Mouse (Mus musculus) embryonic facial prominence, embryonic 12.5 days (tissue): ENCODE measurements around the gene Plb1. TPM values are rescaled to one million over a fixed set of nuclear protein-coding genes. Genes with fewer than 3 reads are reported as not detected.

Source experiments
- ATAC-seq: fragments of 200-750 bp; cut with Nextera tagmentation; 2 replicates; pipeline ENCODE4 v1.8.0; 2017; ENCODE audit not compliant: insufficient number of reproducible peaks, insufficient read depth, low FRiP score, low TSS enrichment
- H3K27ac ChIP-seq: fragments of 300-500 bp; sonication (generic); 2 replicates; pipeline ENCODE4 v1.5.1; 2016; ENCODE audit warnings: mild to moderate bottlenecking
- H3K27me3 ChIP-seq: fragments of 300-500 bp; sonication (generic); 2 replicates; pipeline ENCODE4 v1.6.1; 2016; ENCODE audit warnings: mild to moderate bottlenecking, moderate library complexity
- H3K36me3 ChIP-seq: fragments of 300-500 bp; sonication (generic); 2 replicates; pipeline ENCODE4 v1.6.1; 2016; ENCODE audit warnings: mild to moderate bottlenecking
- H3K4me1 ChIP-seq: fragments of 300-500 bp; sonication (generic); 2 replicates; pipeline ENCODE4 v1.6.1; 2016
- H3K4me2 ChIP-seq: fragments of 300-500 bp; sonication (generic); replicated peaks from 2 replicates; pipeline ENCODE4 v1.6.1; 2016; ENCODE audit warnings: mild to moderate bottlenecking, moderate library complexity
- H3K4me3 ChIP-seq: fragments of 300-500 bp; sonication (generic); 2 replicates; pipeline ENCODE4 v1.5.1; 2016; ENCODE audit warnings: mild to moderate bottlenecking
- H3K9ac ChIP-seq: fragments of 300-500 bp; sonication (generic); 2 replicates; pipeline ENCODE4 v1.6.1; 2016; ENCODE audit warnings: mild to moderate bottlenecking, moderate library complexity
- H3K9me3 ChIP-seq: fragments of 300-500 bp; sonication (generic); 2 replicates; pipeline ENCODE4 v1.6.1; 2016; ENCODE audit warnings: mild to moderate bottlenecking, moderate library complexity
- WGBS: fragments of 180-500 bp; shearing (Covaris S2); methylation state at CpG from one replicate; pipeline ENCODE4 v1.1.7; 2016; 5-methylcytosine and 5-hydroxymethylcytosine counted together
- polyA plus RNA-seq: library from polyadenylated mRNA; unstranded; fragments of >200 nt; fragmentation: Nextera tagmentation; extraction: Ambion mirVana; gene quantifications from 2 replicates; pipeline ENCODE4 v1.2.1, GENCODE M21; 2016

The Plb1 gene
- polyA plus RNA-seq, 1 experiment from 2014 or later = 0.22 TPM

- ATAC-seq = no peak
- H3K4me3 ChIP-seq = no peak overlapping the region
- H3K9ac ChIP-seq = no peak overlapping the region
- no peak overlapping the region for H3K4me2 ChIP-seq
- peaks cover 14% of the 10 kb centered on the region for H3K4me1 ChIP-seq
- 42% methylated on average over 2 of the region's 2 CpGs for WGBS
- no peak overlapping the region for H3K27ac ChIP-seq
- H3K36me3 ChIP-seq = no peaks in the 10 kb centered on the region
- no peaks in the 10 kb centered on the region for H3K9me3 ChIP-seq
- H3K27me3 ChIP-seq = no peaks in the 10 kb centered on the region
These were observed 105.8 kb downstream of the Plb1 start for GRCm38 (mm10) chr5:32338339-32338738.

- no peak overlapping the region for H3K4me3 ChIP-seq
- H3K4me2 ChIP-seq = no peak overlapping the region
- WGBS = 75% methylated on average over 3 of the region's 3 CpGs
- H3K9ac ChIP-seq = no peak overlapping the region
- peaks cover 14% of the 10 kb centered on the region for H3K4me1 ChIP-seq
- no peaks in the 10 kb centered on the region for H3K27me3 ChIP-seq
- no peaks in the 10 kb centered on the region for H3K9me3 ChIP-seq
- ATAC-seq = no peak
- H3K27ac ChIP-seq = no peak overlapping the region
- H3K36me3 ChIP-seq = no peaks in the 10 kb centered on the region
These were observed 106.3 kb downstream of the Plb1 start for GRCm38 (mm10) chr5:32338766-32339165.

GRCm38 (mm10) chr5:32340246-32340645 is 107.7 kb downstream of the Plb1 start:
- ATAC-seq = no peak
- no peaks in the 10 kb centered on the region for H3K27me3 ChIP-seq
- H3K4me3 ChIP-seq = no peak overlapping the region
- no peaks in the 10 kb centered on the region for H3K36me3 ChIP-seq
- H3K9me3 ChIP-seq = no peaks in the 10 kb centered on the region
- peaks cover 5% of the 10 kb centered on the region for H3K4me1 ChIP-seq
- H3K27ac ChIP-seq = no peak overlapping the region
- 69% methylated on average over 1 of the region's 1 CpGs for WGBS
- H3K9ac ChIP-seq = no peak overlapping the region
- no peak overlapping the region for H3K4me2 ChIP-seq

GRCm38 (mm10) chr5:32342711-32343285 is 110.3 kb downstream of the Plb1 start:
- Histone ChIP-seq H3K9ac (no peak overlapping the region), H3K4me1 (no peaks in the 10 kb centered on the region; the same call in 1 of the 2 replicates), H3K36me3 (no peaks in the 10 kb centered on the region), H3K27me3 (no peaks in the 10 kb centered on the region), H3K9me3 (no peaks in the 10 kb centered on the region), H3K4me3 (no peak overlapping the region), H3K4me2 (no peak overlapping the region), H3K27ac (no peak overlapping the region)
- ATAC-seq = no peak
- 69% methylated on average over 5 of the region's 5 CpGs for WGBS

- ATAC-seq = no peak
- Histone ChIP-seq H3K4me3 (no peak overlapping the region), H3K4me1 (no peaks in the 10 kb centered on the region; the same call in 1 of the 2 replicates), H3K9ac (no peak overlapping the region), H3K36me3 (no peaks in the 10 kb centered on the region), H3K9me3 (no peaks in the 10 kb centered on the region), H3K27me3 (no peaks in the 10 kb centered on the region), H3K27ac (no peak overlapping the region), H3K4me2 (no peak overlapping the region)
- 53% methylated on average over 10 of the region's 10 CpGs for WGBS
These were observed 113.8 kb downstream of the Plb1 start for GRCm38 (mm10) chr5:32346025-32346912.

- WGBS = 60% methylated on average over 3 of the region's 3 CpGs
- Histone ChIP-seq H3K4me1 (no peaks in the 10 kb centered on the region; the same call in 1 of the 2 replicates), H3K27ac (no peak overlapping the region), H3K4me3 (no peak overlapping the region), H3K4me2 (no peak overlapping the region), H3K9ac (no peak overlapping the region), H3K9me3 (no peaks in the 10 kb centered on the region), H3K36me3 (no peaks in the 10 kb centered on the region), H3K27me3 (no peaks in the 10 kb centered on the region)
- ATAC-seq = no peak
These were observed 117.2 kb downstream of the Plb1 start for GRCm38 (mm10) chr5:32349718-32350117.

GRCm38 (mm10) chr5:32350551-32351256 is 118.2 kb downstream of the Plb1 start:
- 74% methylated on average over 3 of the region's 3 CpGs for WGBS
- Histone ChIP-seq H3K9me3 (no peaks in the 10 kb centered on the region), H3K4me1 (no peaks in the 10 kb centered on the region; the same call in 1 of the 2 replicates), H3K36me3 (no peaks in the 10 kb centered on the region), H3K27me3 (no peaks in the 10 kb centered on the region), H3K27ac (no peak overlapping the region), H3K4me2 (no peak overlapping the region), H3K4me3 (no peak overlapping the region), H3K9ac (no peak overlapping the region)
- ATAC-seq = no peak

- H3K27ac ChIP-seq = no peak overlapping the region
- no peak for ATAC-seq
- no peaks in the 10 kb centered on the region for H3K27me3 ChIP-seq
- no peaks in the 10 kb centered on the region for H3K4me1 ChIP-seq
- WGBS = 78% methylated on average over 4 of the region's 4 CpGs
- H3K4me3 ChIP-seq = no peak overlapping the region
- no peak overlapping the region for H3K9ac ChIP-seq
- H3K36me3 ChIP-seq = no peaks in the 10 kb centered on the region
- no peak overlapping the region for H3K4me2 ChIP-seq
- H3K9me3 ChIP-seq = no peaks in the 10 kb centered on the region
These were observed 119.4 kb downstream of the Plb1 start for GRCm38 (mm10) chr5:32351721-32352465.

- Histone ChIP-seq H3K4me1 (no peaks in the 10 kb centered on the region), H3K9ac (no peak overlapping the region), H3K4me2 (no peak overlapping the region), H3K36me3 (no peaks in the 10 kb centered on the region), H3K4me3 (no peak overlapping the region), H3K27me3 (no peaks in the 10 kb centered on the region), H3K9me3 (no peaks in the 10 kb centered on the region), H3K27ac (no peak overlapping the region)
- ATAC-seq = no peak
- WGBS = 75% methylated on average over 3 of the region's 3 CpGs
These were observed 120.3 kb downstream of the Plb1 start for GRCm38 (mm10) chr5:32352845-32353244.

- H3K9ac ChIP-seq = no peak overlapping the region
- whole genome bisulfite sequencing = 70% methylated on average over 2 of the region's 2 CpGs
- no peak overlapping the region for H3K27ac ChIP-seq
- no peaks in the 10 kb centered on the region for H3K36me3 ChIP-seq
- H3K27me3 ChIP-seq = no peaks in the 10 kb centered on the region
- H3K4me1 ChIP-seq = no peaks in the 10 kb centered on the region
- no peak overlapping the region for H3K4me3 ChIP-seq
- H3K4me2 ChIP-seq = no peak overlapping the region
- H3K9me3 ChIP-seq = no peaks in the 10 kb centered on the region
- ATAC-seq = no peak
These were observed 120.8 kb downstream of the Plb1 start for GRCm38 (mm10) chr5:32353280-32353679.

- Histone ChIP-seq H3K4me1 (no peaks in the 10 kb centered on the region), H3K36me3 (no peaks in the 10 kb centered on the region), H3K27me3 (no peaks in the 10 kb centered on the region), H3K9me3 (no peaks in the 10 kb centered on the region), H3K4me3 (no peak overlapping the region), H3K9ac (no peak overlapping the region), H3K27ac (no peak overlapping the region), H3K4me2 (no peak overlapping the region)
- WGBS = 83% methylated on average over 4 of the region's 4 CpGs
- no peak for ATAC-seq
These were observed 128.0 kb downstream of the Plb1 start for GRCm38 (mm10) chr5:32360511-32360910.
